Mouse (Mus musculus) embryonic facial prominence, embryonic 15.5 days (tissue): ENCODE results near the gene Moap1. TPM values are rescaled to one million over a fixed set of nuclear protein-coding genes. Genes with fewer than 3 reads are reported as not detected.

Experiments used
- ATAC-seq: fragments of 200-750 bp; cut with Nextera tagmentation; 2 replicates; pipeline ENCODE4 v1.8.0; 2017; ENCODE audit warnings: low read depth, moderate TSS enrichment; ENCODE audit not compliant: insufficient number of reproducible peaks, low FRiP score, low TSS enrichment
- H3K27ac ChIP-seq: fragments of 300-500 bp; sonication (generic); replicated peaks from 2 replicates; pipeline ENCODE4 v1.5.1; 2015; ENCODE audit warnings: mild to moderate bottlenecking, inconsistent platforms
- H3K27me3 ChIP-seq: fragments of 300-500 bp; sonication (generic); 2 replicates; pipeline ENCODE4 v1.6.1; 2015; ENCODE audit warnings: inconsistent platforms
- H3K36me3 ChIP-seq: fragments of 300-500 bp; sonication (generic); 2 replicates; pipeline ENCODE4 v1.6.1; 2015; ENCODE audit warnings: mild to moderate bottlenecking, inconsistent platforms
- H3K4me1 ChIP-seq: fragments of 300-500 bp; sonication (generic); 2 replicates; pipeline ENCODE4 v1.6.1; 2015; ENCODE audit warnings: inconsistent platforms
- H3K4me2 ChIP-seq: fragments of 300-500 bp; sonication (generic); replicated peaks from 2 replicates; pipeline ENCODE4 v1.6.1; 2015; ENCODE audit warnings: mild to moderate bottlenecking, inconsistent platforms
- H3K4me3 ChIP-seq: fragments of 300-500 bp; sonication (generic); replicated peaks from 2 replicates; pipeline ENCODE4 v1.5.1; 2015; ENCODE audit warnings: mild to moderate bottlenecking, inconsistent platforms
- H3K9ac ChIP-seq: fragments of 300-500 bp; sonication (generic); 2 replicates; pipeline ENCODE4 v1.6.1; 2015; ENCODE audit warnings: inconsistent platforms
- H3K9me3 ChIP-seq: fragments of 300-500 bp; sonication (generic); replicated peaks from 2 replicates; pipeline ENCODE4 v1.6.1; 2016; ENCODE audit warnings: inconsistent platforms
- WGBS: fragments of 180-500 bp; shearing (Covaris S2); methylation state at CpG from one replicate; pipeline ENCODE4 v1.1.7; 2015; 5-methylcytosine and 5-hydroxymethylcytosine counted together
- polyA plus RNA-seq: library from polyadenylated mRNA; unstranded; fragments of >200 nt; fragmentation: Nextera tagmentation; extraction: Ambion mirVana; gene quantifications from 2 replicates; pipeline ENCODE4 v1.2.1, GENCODE M21; 2015

Gene Moap1
- polyA plus RNA-seq, result 24.5 and 24.7 TPM in 2 replicates

DNA sequence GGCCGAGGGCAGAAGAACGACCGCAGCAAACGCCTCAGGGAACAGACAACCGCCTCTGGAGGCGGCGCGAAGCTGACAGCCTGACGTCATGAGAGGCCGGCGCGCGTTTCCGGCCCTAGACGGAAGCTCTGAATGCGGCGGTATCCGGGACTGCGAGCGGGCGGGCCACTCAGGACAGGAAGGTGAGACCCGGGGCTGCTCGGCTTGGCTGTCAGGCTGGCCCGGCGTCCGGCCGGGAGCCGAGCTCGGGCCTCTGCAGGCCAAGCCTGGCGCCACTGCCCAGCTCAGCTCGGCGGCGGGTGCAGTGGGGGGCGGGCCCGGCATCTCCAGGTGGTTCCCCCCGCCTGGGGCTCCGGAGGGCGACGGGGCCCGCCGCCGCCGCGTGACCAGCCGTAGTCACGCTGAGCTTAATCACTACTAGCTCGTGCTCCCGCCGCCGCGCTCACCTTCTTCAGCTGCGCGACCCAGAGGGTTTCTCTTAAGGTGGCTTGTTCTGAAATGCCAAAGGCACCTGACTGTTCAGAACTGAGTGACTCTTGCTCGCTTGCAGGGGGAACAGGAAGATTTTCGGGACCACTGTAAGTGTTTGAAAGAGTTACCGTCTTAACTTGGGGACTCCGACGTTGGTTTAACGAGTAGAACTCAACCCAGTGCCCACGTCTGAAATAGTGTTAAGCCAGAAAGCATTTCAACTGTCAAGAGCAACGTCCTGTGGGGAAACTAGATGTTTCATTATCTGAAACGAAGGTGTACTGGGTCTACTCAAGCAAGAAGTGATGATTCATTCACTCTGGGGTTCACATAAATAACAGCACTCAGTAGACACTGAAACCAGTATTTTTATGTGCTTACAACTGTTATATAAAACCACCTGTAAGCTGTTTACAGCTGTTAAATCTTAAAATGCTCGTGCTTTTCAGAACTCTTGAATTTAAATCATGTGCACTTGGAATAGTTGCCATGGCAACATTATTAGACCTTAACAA, at the start of gene Moap1, which contains the start of gene Tmem251:
Gene Moap1, minus strand, starts transcription at position 73 of the 986 bp plus-strand sequence.
Gene Tmem251, plus strand, starts transcription at position 174 of the 986 bp plus-strand sequence.
- under 1% methylated on average over 63 of the region's 63 CpGs for WGBS
- H3K4me3 ChIP-seq, result peak within 1 kb of the TSS; percentile 86
- H3K4me1 ChIP-seq, result peaks cover 20% of the 10 kb centered on the region
- H3K4me2 ChIP-seq, result peak within 1 kb of the TSS; percentile 64
- H3K36me3 ChIP-seq, result 0 out of 2 replicates have a peak, but pooled peaks cover 11% of the 10 kb centered on the region
- no peaks in the 10 kb centered on the region for H3K27me3 ChIP-seq
- ATAC-seq, result peak; percentile 92
- no peaks in the 10 kb centered on the region for H3K9me3 ChIP-seq
- H3K9ac ChIP-seq, result peak within 1 kb of the TSS; percentile 81
- H3K27ac ChIP-seq, result peak within 1 kb of the TSS; percentile 90

DNA sequence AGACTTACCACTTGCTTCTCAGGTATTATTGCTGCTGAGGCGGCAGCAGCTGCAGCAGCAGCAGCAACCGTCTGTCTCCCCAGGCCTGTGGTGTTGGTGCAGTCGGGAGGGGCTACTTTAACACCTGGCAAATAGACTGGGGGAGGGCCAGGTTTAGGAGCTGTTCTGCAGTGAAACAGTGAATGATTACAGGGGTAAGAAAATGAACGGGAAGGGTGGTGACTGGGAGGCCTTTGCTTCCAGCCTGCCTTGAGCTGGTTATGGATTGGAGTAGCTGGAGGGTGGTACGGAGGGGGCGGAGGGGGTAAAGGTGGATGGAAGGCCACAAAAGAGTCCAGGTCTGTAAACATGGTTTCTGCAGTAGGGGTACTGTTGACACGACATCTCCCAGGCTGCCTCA, 44.5 kb upstream of the Moap1 start:
- no peak for ATAC-seq
- no peak overlapping the region for H3K27ac ChIP-seq
- H3K9me3 ChIP-seq, result no peaks in the 10 kb centered on the region
- H3K27me3 ChIP-seq, result no peaks in the 10 kb centered on the region
- no peak overlapping the region for H3K9ac ChIP-seq
- H3K36me3 ChIP-seq, result peaks cover 62% of the 10 kb centered on the region
- H3K4me1 ChIP-seq, result no peaks in the 10 kb centered on the region
- H3K4me2 ChIP-seq, result no peak overlapping the region
- 89% methylated on average over 7 of the region's 7 CpGs for WGBS
- no peak overlapping the region for H3K4me3 ChIP-seq

DNA sequence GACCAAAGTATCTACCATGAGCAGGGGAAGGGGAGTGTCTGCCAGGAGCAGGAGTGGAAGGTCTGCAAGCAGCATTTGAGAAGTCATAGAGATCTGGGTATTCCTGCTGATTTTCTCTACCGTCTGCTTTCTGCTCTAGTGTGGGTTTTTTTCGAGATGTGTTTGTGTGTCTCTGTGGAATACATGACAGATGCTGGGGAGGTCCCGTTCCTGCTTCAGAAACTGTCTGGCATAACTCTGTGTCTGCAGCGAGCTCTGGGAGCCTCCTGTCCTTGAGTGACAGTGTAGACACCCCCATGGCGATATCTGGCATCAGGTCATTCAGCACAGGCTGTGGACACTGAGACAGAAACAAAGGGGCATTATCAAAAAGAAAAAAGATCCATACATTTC, 42.1 kb upstream of the Moap1 start:
- Histone ChIP-seq H3K9me3 (no peaks in the 10 kb centered on the region), H3K36me3 (peaks cover 46% of the 10 kb centered on the region), H3K4me3 (no peak overlapping the region), H3K4me2 (no peak overlapping the region), H3K4me1 (no peaks in the 10 kb centered on the region), H3K27me3 (no peaks in the 10 kb centered on the region), H3K9ac (no peak overlapping the region), H3K27ac (no peak overlapping the region)
- ATAC-seq, result no peak
- WGBS, result 80% methylated on average over 5 of the region's 5 CpGs

DNA sequence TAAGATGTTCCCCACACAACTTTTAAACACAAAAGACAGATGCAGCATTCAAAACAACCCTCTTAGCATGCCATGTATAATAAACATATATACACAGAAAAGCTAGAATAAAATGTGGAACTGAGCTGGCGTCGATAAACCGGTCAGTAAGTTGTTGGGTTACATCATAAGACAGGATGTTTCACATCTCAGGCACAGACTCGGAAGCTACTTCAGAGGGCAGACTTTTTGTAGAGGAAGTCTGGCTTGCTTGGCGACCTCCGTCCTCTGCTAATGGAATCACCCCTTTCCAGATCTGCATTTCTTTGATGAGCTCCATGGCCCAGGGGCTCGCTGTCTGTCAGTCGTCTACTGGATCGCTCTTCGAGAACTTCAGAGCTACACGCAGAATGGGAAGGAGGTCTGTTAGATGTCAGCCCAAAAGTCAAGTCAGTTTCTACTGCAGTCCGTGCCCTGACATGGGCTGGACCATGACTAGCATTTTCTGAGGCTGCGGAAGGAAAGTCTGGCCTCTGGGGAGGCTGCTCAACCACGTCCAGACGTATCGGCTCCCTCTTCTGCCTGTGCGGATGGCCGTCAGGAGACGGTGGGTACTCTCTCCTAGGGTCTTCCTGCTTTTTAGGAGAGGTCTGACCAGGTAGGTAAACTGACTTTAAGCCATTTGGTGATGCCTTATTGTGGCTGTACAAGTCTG, 41.6 kb upstream of the Moap1 start:
- Histone ChIP-seq H3K4me1 (no peaks in the 10 kb centered on the region), H3K27ac (no peak overlapping the region), H3K27me3 (no peaks in the 10 kb centered on the region), H3K9ac (no peak overlapping the region), H3K9me3 (no peaks in the 10 kb centered on the region), H3K4me3 (no peak overlapping the region), H3K4me2 (no peak overlapping the region), H3K36me3 (peaks cover 40% of the 10 kb centered on the region)
- 72% methylated on average over 19 of the region's 19 CpGs for whole genome bisulfite sequencing
- no peak for ATAC-seq

DNA sequence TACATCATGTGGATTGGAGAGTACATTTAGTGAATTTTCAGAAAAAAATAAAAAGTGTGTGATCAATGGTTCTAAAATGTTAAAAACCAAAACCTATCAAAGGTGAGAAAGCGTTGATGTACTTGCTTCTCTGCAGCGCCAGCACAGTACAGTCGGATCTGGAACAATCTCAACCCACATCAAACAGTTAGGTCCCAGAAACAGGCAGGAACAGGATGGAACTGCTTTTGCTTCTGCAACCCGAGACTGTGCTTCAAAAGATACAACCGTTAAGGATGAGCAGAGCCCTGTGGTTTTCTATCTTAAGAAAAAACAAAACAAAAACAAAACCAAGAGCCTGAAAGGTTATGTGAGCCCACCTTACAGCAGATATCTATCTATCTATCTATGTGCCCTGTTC, 39.4 kb upstream of the Moap1 start:
- 75% methylated on average over 5 of the region's 5 CpGs for WGBS
- no peak overlapping the region for H3K27ac ChIP-seq
- H3K36me3 ChIP-seq, result peaks cover 27% of the 10 kb centered on the region
- no peak overlapping the region for H3K4me3 ChIP-seq
- H3K9ac ChIP-seq, result no peak overlapping the region
- no peak overlapping the region for H3K4me2 ChIP-seq
- ATAC-seq, result no peak
- no peaks in the 10 kb centered on the region for H3K27me3 ChIP-seq
- no peaks in the 10 kb centered on the region for H3K4me1 ChIP-seq
- H3K9me3 ChIP-seq, result no peaks in the 10 kb centered on the region

DNA sequence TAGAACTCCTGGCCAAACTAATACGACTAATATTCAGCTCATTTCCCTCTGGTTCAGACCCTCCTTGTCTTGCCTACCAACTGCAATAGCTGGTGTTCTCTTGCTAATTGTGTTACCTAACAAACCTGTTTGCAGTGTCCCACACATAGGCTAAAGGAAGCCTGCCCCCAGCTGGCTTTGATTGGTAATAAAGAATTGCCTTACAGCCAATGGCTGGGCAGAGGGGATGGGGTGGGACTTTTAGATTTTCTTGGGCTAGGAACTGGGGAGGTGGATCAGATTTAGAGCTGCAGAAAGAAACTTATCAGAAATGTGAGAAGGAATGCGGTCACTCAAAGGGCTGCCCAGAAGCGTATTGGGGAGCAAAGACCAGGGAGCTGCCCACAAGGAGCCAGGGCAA, 36.0 kb upstream of the Moap1 start:
- H3K4me1 ChIP-seq, result no peaks in the 10 kb centered on the region
- no peak for ATAC-seq
- no peak overlapping the region for H3K4me2 ChIP-seq
- no peak overlapping the region for H3K4me3 ChIP-seq
- H3K27me3 ChIP-seq, result no peaks in the 10 kb centered on the region
- no peak overlapping the region for H3K27ac ChIP-seq
- peaks cover 39% of the 10 kb centered on the region for H3K36me3 ChIP-seq
- no peak overlapping the region for H3K9ac ChIP-seq
- WGBS, result 51% methylated on average over 3 of the region's 3 CpGs
- no peaks in the 10 kb centered on the region for H3K9me3 ChIP-seq

DNA sequence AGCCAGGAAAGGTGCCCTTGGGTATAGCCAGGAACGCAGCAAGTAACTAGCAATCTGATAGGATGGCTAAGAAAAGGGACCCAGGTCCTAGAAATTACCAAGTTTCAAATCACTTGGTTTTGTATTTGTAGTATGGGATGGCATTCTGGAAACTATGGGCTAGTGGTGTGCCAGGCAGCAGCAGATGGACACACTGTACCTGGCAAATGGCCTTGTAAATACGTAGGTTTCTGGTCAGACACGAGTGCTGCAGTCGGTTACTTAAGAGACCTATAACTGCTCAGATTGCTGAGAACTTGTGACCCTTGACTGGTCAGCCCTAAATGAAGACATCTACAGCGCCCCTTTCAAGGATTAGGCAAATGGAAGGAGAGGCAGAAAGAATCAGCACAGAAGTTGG, 34.7 kb upstream of the Moap1 start:
- Histone ChIP-seq H3K36me3 (peaks cover 43% of the 10 kb centered on the region), H3K4me2 (no peak overlapping the region), H3K4me3 (no peak overlapping the region), H3K9ac (no peak overlapping the region), H3K27ac (no peak overlapping the region), H3K27me3 (no peaks in the 10 kb centered on the region), H3K4me1 (no peaks in the 10 kb centered on the region), H3K9me3 (no peaks in the 10 kb centered on the region)
- ATAC-seq, result no peak
- WGBS, result 90% methylated on average over 5 of the region's 5 CpGs

DNA sequence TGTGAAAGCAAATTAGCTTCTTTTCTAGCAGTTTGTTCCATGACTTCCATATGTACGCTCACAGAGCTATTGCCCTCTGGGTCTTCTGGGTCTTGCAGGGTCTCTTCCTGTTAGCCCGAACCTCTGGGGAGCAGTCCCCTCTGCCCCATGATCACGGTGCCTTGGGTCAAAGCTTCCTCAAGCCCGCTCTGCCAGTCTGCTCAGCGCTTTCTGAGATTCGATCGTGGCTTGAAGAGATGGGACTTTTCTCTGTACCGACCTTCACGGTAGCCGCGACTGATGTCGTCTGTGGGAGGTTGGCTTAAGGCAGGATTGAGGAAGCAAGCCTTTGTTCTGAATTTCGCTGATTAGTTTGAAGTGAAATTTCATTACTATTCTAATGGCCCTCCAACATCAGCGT, 32.6 kb upstream of the Moap1 start:
- WGBS, result 85% methylated on average over 14 of the region's 14 CpGs
- Histone ChIP-seq H3K9ac (no peak overlapping the region), H3K4me3 (no peak overlapping the region), H3K4me1 (no peaks in the 10 kb centered on the region), H3K27ac (no peak overlapping the region), H3K27me3 (no peaks in the 10 kb centered on the region), H3K36me3 (peaks cover 58% of the 10 kb centered on the region), H3K4me2 (no peak overlapping the region), H3K9me3 (no peaks in the 10 kb centered on the region)
- ATAC-seq, result no peak

DNA sequence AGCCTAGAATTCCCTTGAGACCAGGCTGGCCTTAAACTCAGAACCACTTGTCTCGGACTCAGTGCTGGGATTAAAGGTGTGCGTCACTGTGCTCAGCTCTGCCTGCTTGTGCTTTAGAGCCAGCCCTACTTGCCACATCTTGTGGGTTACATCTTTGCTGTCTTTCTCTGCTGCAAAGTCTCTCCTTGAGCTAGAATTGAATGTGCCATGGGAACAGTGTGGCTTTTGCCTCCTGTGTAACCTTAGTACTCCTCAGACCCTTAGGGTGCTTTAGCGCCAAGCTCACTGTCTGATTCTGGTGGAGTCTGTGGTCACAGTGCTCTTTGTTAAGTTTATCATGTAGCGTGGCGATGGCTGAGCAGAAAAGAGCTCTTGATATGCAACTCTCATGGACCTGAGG, 29.2 kb upstream of the Moap1 start:
- no peak overlapping the region for H3K9ac ChIP-seq
- peaks cover 89% of the 10 kb centered on the region for H3K36me3 ChIP-seq
- WGBS, result 92% methylated on average over 5 of the region's 5 CpGs
- H3K4me1 ChIP-seq, result no peaks in the 10 kb centered on the region
- no peak overlapping the region for H3K27ac ChIP-seq
- H3K27me3 ChIP-seq, result no peaks in the 10 kb centered on the region
- ATAC-seq, result no peak
- no peak overlapping the region for H3K4me2 ChIP-seq
- H3K9me3 ChIP-seq, result no peaks in the 10 kb centered on the region
- H3K4me3 ChIP-seq, result no peak overlapping the region

DNA sequence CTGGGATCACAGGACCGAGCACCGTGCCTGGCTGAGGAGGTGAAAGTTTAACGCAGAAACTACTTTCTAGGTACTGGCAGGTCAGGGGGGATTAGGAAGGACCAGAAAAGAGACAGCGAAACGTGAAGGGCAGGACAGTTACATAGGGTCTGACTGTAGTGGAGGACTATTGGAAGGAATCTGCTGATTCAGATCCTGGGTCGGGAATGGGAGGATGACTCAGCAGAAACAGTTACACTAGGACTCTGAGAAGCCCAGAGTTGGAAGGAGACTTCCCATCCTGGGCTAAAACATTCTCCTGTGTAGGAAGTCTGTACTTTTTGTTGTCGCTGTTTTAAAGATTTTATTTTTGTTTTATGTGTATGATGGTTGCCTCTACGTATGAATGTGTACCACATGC, 28.1 kb upstream of the Moap1 start:
- Histone ChIP-seq H3K9ac (no peak overlapping the region), H3K27me3 (no peaks in the 10 kb centered on the region), H3K27ac (no peak overlapping the region), H3K36me3 (peaks cover 90% of the 10 kb centered on the region), H3K4me3 (no peak overlapping the region), H3K4me2 (no peak overlapping the region), H3K4me1 (no peaks in the 10 kb centered on the region), H3K9me3 (no peaks in the 10 kb centered on the region)
- no peak for ATAC-seq
- WGBS, result 97% methylated on average over 8 of the region's 8 CpGs

DNA sequence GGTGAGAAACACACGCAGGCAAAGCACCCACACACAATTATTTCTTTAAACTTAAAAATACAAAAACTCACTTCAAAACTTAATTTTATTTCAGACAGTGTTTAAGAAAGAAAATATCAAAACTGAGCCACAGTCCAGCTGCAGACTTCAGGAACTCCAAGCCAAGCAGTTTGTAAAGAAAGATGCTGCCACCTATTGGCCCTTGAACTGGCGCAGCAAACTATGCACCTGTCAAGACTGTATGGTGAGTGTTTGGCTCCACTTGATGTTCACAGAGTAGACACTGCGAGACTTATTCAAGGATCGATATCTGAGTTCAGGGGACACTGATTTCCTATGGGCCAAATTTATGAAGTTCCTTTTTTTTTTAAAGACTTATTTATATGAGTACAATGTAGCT, 25.5 kb upstream of the Moap1 start:
- Histone ChIP-seq H3K36me3 (peaks cover 75% of the 10 kb centered on the region), H3K4me1 (no peaks in the 10 kb centered on the region), H3K9ac (no peak overlapping the region), H3K9me3 (no peaks in the 10 kb centered on the region), H3K27ac (no peak overlapping the region), H3K4me2 (no peak overlapping the region), H3K27me3 (no peaks in the 10 kb centered on the region), H3K4me3 (no peak overlapping the region)
- WGBS, result 91% methylated on average over 4 of the region's 4 CpGs
- no peak for ATAC-seq
